Mouse (Mus musculus) spleen, postnatal 36 days (tissue): ENCODE results near the gene Nim1k.
"Not testable (repeated sequence)": the region's sequence is repeated elsewhere in the genome, so short reads cannot be mapped to it uniquely, and the experiment has no call there.

Source experiments
- DNase-seq, 2 experiments: peaks; one replicate each; pipeline ENCODE4 v3.0.0; 2022; ENCODE audit warnings: low spot score in 2 of 2, mixed read lengths in 1 of 2

The Nim1k gene

GRCm38 (mm10) chr13:119727608-119728387 is 27.9 kb downstream of the Nim1k start:
- no peak for DNase-seq

- no peak for DNase-seq
These were observed 31.1 kb downstream of the Nim1k start for GRCm38 (mm10) chr13:119724541-119724940.

GRCm38 (mm10) chr13:119723368-119723767 is 32.3 kb downstream of the Nim1k start:
- no peak for DNase-seq

- DNase-seq = no peak
These were observed 33.2 kb downstream of the Nim1k start for GRCm38 (mm10) chr13:119722447-119722846.

- no peak for DNase-seq
These were observed 39.6 kb downstream of the Nim1k start for GRCm38 (mm10) chr13:119716105-119716504.

- DNase-seq = no peak
These were observed 41.9 kb downstream of the Nim1k start for GRCm38 (mm10) chr13:119713821-119714220.

- DNase-seq = no peak
These were observed 42.4 kb downstream of the Nim1k start for GRCm38 (mm10) chr13:119713107-119713787.

- DNase-seq = no peak
These were observed 43.2 kb downstream of the Nim1k start for GRCm38 (mm10) chr13:119712463-119712862.

GRCm38 (mm10) chr13:119710268-119710610 is 45.4 kb downstream of the Nim1k start:
- no peak for DNase-seq

GRCm38 (mm10) chr13:119709388-119710267 is 46.1 kb downstream of the Nim1k start:
- DNase-seq = no peak

GRCm38 (mm10) chr13:119708941-119709340 is 46.7 kb downstream of the Nim1k start:
- DNase-seq = no peak

GRCm38 (mm10) chr13:119707906-119708305 is 47.8 kb downstream of the Nim1k start:
- DNase-seq = no peak

GRCm38 (mm10) chr13:119706953-119707352 is 48.7 kb downstream of the Nim1k start:
- no peak for DNase-seq

GRCm38 (mm10) chr13:119706278-119706880 is 49.3 kb downstream of the Nim1k start:
- not testable (repeated sequence) for DNase-seq

- DNase-seq = no peak
These were observed 51.4 kb downstream of the Nim1k start for GRCm38 (mm10) chr13:119704280-119704679.

GRCm38 (mm10) chr13:119698436-119698835 is 57.2 kb downstream of the Nim1k start:
- no peak for DNase-seq

- DNase-seq = no peak
These were observed 59.2 kb downstream of the Nim1k start for GRCm38 (mm10) chr13:119696496-119696895.

- no peak for DNase-seq
These were observed 60.0 kb downstream of the Nim1k start for GRCm38 (mm10) chr13:119695676-119696075.

- not testable (repeated sequence) for DNase-seq
These were observed 63.7 kb downstream of the Nim1k start for GRCm38 (mm10) chr13:119691958-119692357.

- DNase-seq = no peak
These were observed 64.6 kb downstream of the Nim1k start for GRCm38 (mm10) chr13:119690876-119691620.
